Mouse (Mus musculus): ENCODE results near the gene Gm7544.

GRCm38 (mm10) chr1:82948601-82949000 lies 7.2 kb downstream of the Gm7544 start:
- TF ChIP-seq ZNF384 (IDR thresholded peaks at IDR 0.05; ENCODE audit: low read depth, low read length) (no peak), CHD2 (IDR thresholded peaks at IDR 0.05; ENCODE audit: low read depth, low read length) (no peak), ZC3H11A (IDR thresholded peaks at IDR 0.05; ENCODE audit: borderline replicate concordance, low read depth, low read length) (no peak), MAFK (IDR thresholded peaks at IDR 0.05; ENCODE audit: insufficient read depth, low read depth, low read length) (no peak), HCFC1 (IDR thresholded peaks at IDR 0.05; ENCODE audit: borderline replicate concordance, insufficient read depth, low read length) (no peak)
